Mouse (Mus musculus) embryonic facial prominence, embryonic 11.5 days (tissue): ENCODE measurements around the gene Olfr1223. TPM values are rescaled to one million over a fixed set of nuclear protein-coding genes. Genes with fewer than 3 reads are reported as not detected.

Source experiments
- ATAC-seq: fragments of 200-750 bp; cut with Nextera tagmentation; replicated peaks from 2 replicates; pipeline ENCODE4 v1.8.0; 2017; ENCODE audit warnings: low read depth; ENCODE audit not compliant: insufficient number of reproducible peaks, low FRiP score, low TSS enrichment
- DNase-seq: peaks from one replicate; pipeline ENCODE4 v3.0.0-alpha.2; 2015; ENCODE audit warnings: low spot score
- H3K27ac ChIP-seq: fragments of 300-500 bp; sonication (generic); replicated peaks from 2 replicates; pipeline ENCODE4 v1.5.1; 2014; ENCODE audit warnings: mild to moderate bottlenecking, low read depth, low read length, control low read depth
- H3K27me3 ChIP-seq: fragments of 300-500 bp; sonication (generic); 2 replicates; pipeline ENCODE4 v1.6.1; 2014; ENCODE audit warnings: mild to moderate bottlenecking, low read length, moderate library complexity, mixed read lengths; ENCODE audit not compliant: control insufficient read depth, insufficient read depth
- H3K36me3 ChIP-seq: fragments of 300-500 bp; sonication (generic); replicated peaks from 2 replicates; pipeline ENCODE4 v1.6.1; 2014; ENCODE audit warnings: low read depth, mild to moderate bottlenecking, low read length, moderate library complexity, mixed read lengths; ENCODE audit not compliant: control insufficient read depth, insufficient read depth
- H3K4me1 ChIP-seq: fragments of 300-500 bp; sonication (generic); 2 replicates; pipeline ENCODE4 v1.6.1; 2014; ENCODE audit warnings: low read length, mixed read lengths; ENCODE audit not compliant: control insufficient read depth, insufficient read depth
- H3K4me2 ChIP-seq: fragments of 300-500 bp; sonication (generic); 2 replicates; pipeline ENCODE4 v1.6.1; 2014; ENCODE audit warnings: low read depth, mild to moderate bottlenecking, control low read depth, low read length, moderate library complexity
- H3K4me3 ChIP-seq: fragments of 300-500 bp; sonication (generic); 2 replicates; pipeline ENCODE4 v1.5.1; 2014; ENCODE audit warnings: low read depth, low read length, control low read depth
- H3K9ac ChIP-seq: fragments of 300-500 bp; sonication (generic); replicated peaks from 2 replicates; pipeline ENCODE4 v1.6.1; 2014; ENCODE audit warnings: mild to moderate bottlenecking, control low read depth, low read length
- H3K9me3 ChIP-seq: fragments of 300-500 bp; sonication (generic); replicated peaks from 2 replicates; pipeline ENCODE4 v1.6.1; 2016; ENCODE audit warnings: mild to moderate bottlenecking, low read length, inconsistent platforms, mixed read lengths; ENCODE audit not compliant: control insufficient read depth
- WGBS: fragments of 180-500 bp; shearing (Covaris S2); extraction: QIAGEN DNeasy Blood & Tissue Kit; methylation state at CpG from one replicate; pipeline ENCODE4 v1.1.7; 2014; 5-methylcytosine and 5-hydroxymethylcytosine counted together
- polyA plus RNA-seq: library from polyadenylated mRNA; unstranded; fragments of >200 nt; fragmentation: Nextera tagmentation; extraction: Ambion mirVana; gene quantifications from 2 replicates; pipeline ENCODE4 v1.2.1, GENCODE M21; 2014

The Olfr1223 gene
- polyA plus RNA-seq, 1 experiment from 2014 or later = not detected

- Histone ChIP-seq H3K27me3 (no peaks in the 10 kb centered on the region), H3K4me2 (no peak within 1 kb of the TSS), H3K27ac (no peak within 1 kb of the TSS), H3K36me3 (no peaks in the 10 kb centered on the region), H3K4me3 (no peak within 1 kb of the TSS), H3K4me1 (no peaks in the 10 kb centered on the region), H3K9ac (no peak within 1 kb of the TSS), H3K9me3 (no peaks in the 10 kb centered on the region)
- no peak for DNase-seq
- no peak for ATAC-seq
- WGBS = 69% methylated on average over 3 of the region's 3 CpGs
Measured at GRCm38 (mm10) chr2:89106735-89107134, 44.6 kb downstream of the Olfr1223 start, which contains the start of gene Olfr1220. TSS of gene Olfr1220 (minus strand) at chr2:89106835.

- ATAC-seq (no peak), DNase-seq (no peak)
- Histone ChIP-seq H3K36me3 (no peaks in the 10 kb centered on the region), H3K4me3 (no peak overlapping the region), H3K9me3 (no peaks in the 10 kb centered on the region), H3K27ac (no peak overlapping the region), H3K4me1 (no peaks in the 10 kb centered on the region), H3K9ac (no peak overlapping the region), H3K27me3 (no peaks in the 10 kb centered on the region), H3K4me2 (no peak overlapping the region)
Measured at GRCm38 (mm10) chr2:89105651-89106050, 45.7 kb downstream of the Olfr1223 start.

- H3K9me3 ChIP-seq = no peaks in the 10 kb centered on the region
- no peaks in the 10 kb centered on the region for H3K27me3 ChIP-seq
- H3K4me1 ChIP-seq = no peaks in the 10 kb centered on the region
- no peak overlapping the region for H3K27ac ChIP-seq
- 90% methylated on average over 1 of the region's 1 CpGs for WGBS
- no peak overlapping the region for H3K4me3 ChIP-seq
- H3K9ac ChIP-seq = no peak overlapping the region
- no peak overlapping the region for H3K4me2 ChIP-seq
- ATAC-seq (no peak), DNase-seq (no peak)
- no peaks in the 10 kb centered on the region for H3K36me3 ChIP-seq
Measured at GRCm38 (mm10) chr2:89093848-89094247, 57.5 kb downstream of the Olfr1223 start.

Other genes with a start within 250 kb of the Olfr1223 start
- not detected in 2 replicates for gene Olfr1208, start 249.2 kb downstream of the Olfr1223 start, polyA plus RNA-seq
- gene Olfr1209, start 236.4 kb downstream of the Olfr1223 start, polyA plus RNA-seq = not detected in 2 replicates
- not detected in 2 replicates for gene Olfr1211, start 213.4 kb downstream of the Olfr1223 start, polyA plus RNA-seq
- gene Olfr1212, start 197.6 kb downstream of the Olfr1223 start, polyA plus RNA-seq = not detected in 2 replicates
- gene Gm13762, start 171.3 kb downstream of the Olfr1223 start, polyA plus RNA-seq = not detected in 2 replicates
- not detected in 2 replicates for gene Olfr1214, start 158.9 kb downstream of the Olfr1223 start, polyA plus RNA-seq
- gene Olfr1215, start 144.6 kb downstream of the Olfr1223 start, polyA plus RNA-seq = not detected in 2 replicates
- not detected in 2 replicates for gene Olfr1216, start 133.2 kb downstream of the Olfr1223 start, polyA plus RNA-seq
- not detected in 2 replicates for gene Olfr1217, start 119.5 kb downstream of the Olfr1223 start, polyA plus RNA-seq
- gene Olfr1218, start 90.4 kb downstream of the Olfr1223 start, polyA plus RNA-seq = not detected in 2 replicates
- gene Olfr1219, start 68.0 kb downstream of the Olfr1223 start, polyA plus RNA-seq = not detected in 2 replicates
- gene Olfr1220, start 44.7 kb downstream of the Olfr1223 start, polyA plus RNA-seq = not detected in 2 replicates
- gene Olfr1221, start 34.3 kb downstream of the Olfr1223 start, polyA plus RNA-seq = not detected in 2 replicates
- not detected in 2 replicates for gene Olfr1222, start 18.5 kb downstream of the Olfr1223 start, polyA plus RNA-seq
- not detected in 2 replicates for gene Olfr1224-ps1, start 12.5 kb upstream of the Olfr1223 start, polyA plus RNA-seq
- gene Olfr1225, start 23.1 kb upstream of the Olfr1223 start, polyA plus RNA-seq = not detected in 2 replicates
- gene Olfr1226, start 48.5 kb upstream of the Olfr1223 start, polyA plus RNA-seq = not detected in 2 replicates
- not detected in 2 replicates for gene Olfr1228, start 102.5 kb upstream of the Olfr1223 start, polyA plus RNA-seq
- gene Olfr1229, start 136.5 kb upstream of the Olfr1223 start, polyA plus RNA-seq = not detected in 2 replicates
- gene Olfr1230, start 145.7 kb upstream of the Olfr1223 start, polyA plus RNA-seq = not detected in 2 replicates
- gene Olfr1231, start 155.5 kb upstream of the Olfr1223 start, polyA plus RNA-seq = not detected in 2 replicates
- not detected in 2 replicates for gene Olfr1232, start 178.1 kb upstream of the Olfr1223 start, polyA plus RNA-seq
- not detected in 2 replicates for gene Olfr1233, start 190.8 kb upstream of the Olfr1223 start, polyA plus RNA-seq
- not detected in 2 replicates for gene Olfr1234, start 213.3 kb upstream of the Olfr1223 start, polyA plus RNA-seq